Mouse (Mus musculus) limb, embryonic 14.5 days (tissue): ENCODE data around the gene Gm11239. TPM values are rescaled to one million over a fixed set of nuclear protein-coding genes. Genes with fewer than 3 reads are reported as not detected.

ENCODE experiments used
- ATAC-seq: fragments of 200-750 bp; cut with Nextera tagmentation; 2 replicates; pipeline ENCODE4 v1.8.0; 2017; ENCODE audit warnings: low read depth, moderate number of reproducible peaks, moderate TSS enrichment; ENCODE audit not compliant: low FRiP score
- DNase-seq: peaks from one replicate; pipeline ENCODE4 v3.0.0-alpha.2; 2015; ENCODE audit warnings: low spot score
- H3K27ac ChIP-seq: fragments of 300-500 bp; sonication (generic); replicated peaks from 2 replicates; pipeline ENCODE4 v1.5.1; 2014; ENCODE audit warnings: low read depth, mild to moderate bottlenecking, low read length, moderate library complexity, mixed read lengths
- H3K27me3 ChIP-seq: fragments of 300-500 bp; sonication (generic); 2 replicates; pipeline ENCODE4 v1.6.1; 2014; ENCODE audit warnings: low read length, mixed read lengths; ENCODE audit not compliant: control insufficient read depth, insufficient read depth
- H3K36me3 ChIP-seq: fragments of 300-500 bp; sonication (generic); 2 replicates; pipeline ENCODE4 v1.6.1; 2014; ENCODE audit warnings: mild to moderate bottlenecking, low read length, moderate library complexity, mixed read lengths; ENCODE audit not compliant: control insufficient read depth, insufficient read depth
- H3K4me1 ChIP-seq: fragments of 300-500 bp; sonication (generic); 2 replicates; pipeline ENCODE4 v1.6.1; 2014; ENCODE audit warnings: antibody characterized with exemption, low read length, mixed read lengths; ENCODE audit not compliant: control insufficient read depth, insufficient read depth
- H3K4me2 ChIP-seq: fragments of 300-500 bp; sonication (generic); replicated peaks from 2 replicates; pipeline ENCODE4 v1.6.1; 2014; ENCODE audit warnings: low read depth, mild to moderate bottlenecking, low read length, moderate library complexity; ENCODE audit not compliant: severe bottlenecking
- H3K4me3 ChIP-seq: fragments of 300-500 bp; sonication (generic); replicated peaks from 2 replicates; pipeline ENCODE4 v1.5.1; 2014; ENCODE audit warnings: low read length
- H3K9ac ChIP-seq: fragments of 300-500 bp; sonication (generic); 2 replicates; pipeline ENCODE4 v1.6.1; 2014; ENCODE audit warnings: mild to moderate bottlenecking, low read depth, low read length, moderate library complexity; ENCODE audit not compliant: severe bottlenecking
- H3K9me3 ChIP-seq: fragments of 300-500 bp; sonication (generic); 2 replicates; pipeline ENCODE4 v1.6.1; 2016; ENCODE audit warnings: low read length; ENCODE audit not compliant: control insufficient read depth
- POLR2A ChIP-seq: fragments of 200-500 bp; IDR thresholded peaks from 2 replicates; pipeline ENCODE4 v1.8.0; 2012; ENCODE audit warnings: inconsistent platforms, mild to moderate bottlenecking, moderate library complexity, borderline replicate concordance; ENCODE audit not compliant: insufficient read depth, insufficient read length; ENCODE audit errors: extremely low read depth
- polyA plus RNA-seq, 2 experiments: library from polyadenylated mRNA; depleted of rRNA in 1 of 2; stranded (reverse) in 1 of 2; unstranded in 1 of 2; fragments of >200 nt; fragmentation: Nextera tagmentation in 1 of 2; extraction: Ambion mirVana in 1 of 2; gene quantifications; 2 replicates each; pipeline versions ENCODE4 v1.2.1 to v1.2.3; 2012 to 2014

Gene Gm11239
- polyA plus RNA-seq, 2 experiments: 0.18 TPM; not detected in 1

GRCm38 (mm10) chr4:73719819-73720218, 51.7 kb downstream of the Gm11239 start:
- Histone ChIP-seq H3K9ac (no peak overlapping the region), H3K36me3 (no peaks in the 10 kb centered on the region), H3K4me3 (no peak overlapping the region), H3K9me3 (no peaks in the 10 kb centered on the region), H3K4me2 (no peak overlapping the region), H3K27me3 (no peaks in the 10 kb centered on the region), H3K4me1 (no peaks in the 10 kb centered on the region), H3K27ac (no peak overlapping the region)
- DNase-seq (no peak), ATAC-seq (no peak)
- no peak for TF ChIP-seq POLR2A

Other genes starting within 250 kb of the Gm11239 start
- gene Gm11238, start 60.5 kb upstream of the Gm11239 start, polyA plus RNA-seq (2012; rRNA removed): not detected in 2 replicates
- not detected in 2 replicates for gene Gm11238, start 60.5 kb upstream of the Gm11239 start, polyA plus RNA-seq (2014; fragmentation: Nextera tagmentation; extraction: Ambion mirVana)
- not detected in 2 replicates for gene Gm11237, start 45.4 kb upstream of the Gm11239 start, polyA plus RNA-seq (2012; rRNA removed)
- gene Gm11237, start 45.4 kb upstream of the Gm11239 start, polyA plus RNA-seq (2014; fragmentation: Nextera tagmentation; extraction: Ambion mirVana): not detected in 2 replicates
- not detected in 2 replicates for gene Gm11236, start 30.2 kb upstream of the Gm11239 start, polyA plus RNA-seq (2012; rRNA removed)
- gene Gm11236, start 30.2 kb upstream of the Gm11239 start, polyA plus RNA-seq (2014; fragmentation: Nextera tagmentation; extraction: Ambion mirVana): not detected in 2 replicates
- not detected in 2 replicates for gene Gm428, start 15.2 kb downstream of the Gm11239 start, polyA plus RNA-seq (2012; rRNA removed)
- gene Gm428, start 15.2 kb downstream of the Gm11239 start, polyA plus RNA-seq (2014; fragmentation: Nextera tagmentation; extraction: Ambion mirVana): not detected in 2 replicates
- gene Rasef, start 122.6 kb downstream of the Gm11239 start, polyA plus RNA-seq (2012; rRNA removed): 0.56 and 0.60 TPM in 2 replicates
- gene Rasef, start 122.6 kb downstream of the Gm11239 start, polyA plus RNA-seq (2014; fragmentation: Nextera tagmentation; extraction: Ambion mirVana): 1.1 and 1.5 TPM in 2 replicates
- not detected in 2 replicates for gene Gm11758, start 207.9 kb downstream of the Gm11239 start, polyA plus RNA-seq (2012; rRNA removed)
- gene Gm11758, start 207.9 kb downstream of the Gm11239 start, polyA plus RNA-seq (2014; fragmentation: Nextera tagmentation; extraction: Ambion mirVana): not detected in 2 replicates
- not detected in 2 replicates for gene Gm11757, start 222.8 kb downstream of the Gm11239 start, polyA plus RNA-seq (2012; rRNA removed)
- gene Gm11757, start 222.8 kb downstream of the Gm11239 start, polyA plus RNA-seq (2014; fragmentation: Nextera tagmentation; extraction: Ambion mirVana): not detected in 2 replicates
- gene Gm13871, start 237.6 kb downstream of the Gm11239 start, polyA plus RNA-seq (2012; rRNA removed): not detected in 2 replicates
- not detected in 2 replicates for gene Gm13871, start 237.6 kb downstream of the Gm11239 start, polyA plus RNA-seq (2014; fragmentation: Nextera tagmentation; extraction: Ambion mirVana)